Mouse (Mus musculus): ENCODE data around the gene Trip12. TPM values are rescaled to one million over a fixed set of nuclear protein-coding genes. Genes with fewer than 3 reads are reported as not detected.

The Trip12 gene
- polyA plus RNA-seq, 1 experiment from 2014 or later: 79.0 TPM

GRCm38 (mm10) chr1:84881248-84882065 lies 41.1 kb upstream of the Trip12 start:
- Histone ChIP-seq H3K4me2 (ENCODE audit: low read length) (no peak overlapping the region), H3K4me1 (ENCODE audit: control insufficient read depth, insufficient read depth, low read length) (no peaks in the 10 kb centered on the region), H3K9ac (replicated peaks; ENCODE audit: low read length) (no peak overlapping the region), H3K27ac (replicated peaks; ENCODE audit: low read depth, low read length) (no peak overlapping the region), H3K36me3 (ENCODE audit: control insufficient read depth, insufficient read depth, low read length) (no peaks in the 10 kb centered on the region), H3K9me3 (ENCODE audit: control insufficient read depth, low read length) (no peaks in the 10 kb centered on the region; the same call in 1 of the 2 replicates), H3K4me3 (replicated peaks; ENCODE audit: low read depth, low read length) (no peak overlapping the region), H3K27me3 (ENCODE audit: control insufficient read depth, insufficient read depth, low read length) (no peaks in the 10 kb centered on the region)
- ATAC-seq (ENCODE audit: low FRiP score, low TSS enrichment): no peak
- 64% methylated on average over 11 of the region's 11 CpGs for WGBS
- no peak for DNase-seq

GRCm38 (mm10) chr1:84879571-84880120 lies 39.3 kb upstream of the Trip12 start:
- Histone ChIP-seq H3K36me3 (ENCODE audit: control insufficient read depth, insufficient read depth, low read length) (no peaks in the 10 kb centered on the region), H3K4me2 (ENCODE audit: low read length) (no peak overlapping the region), H3K27me3 (ENCODE audit: control insufficient read depth, insufficient read depth, low read length) (no peaks in the 10 kb centered on the region), H3K9ac (replicated peaks; ENCODE audit: low read length) (no peak overlapping the region), H3K4me1 (ENCODE audit: control insufficient read depth, insufficient read depth, low read length) (no peaks in the 10 kb centered on the region), H3K27ac (replicated peaks; ENCODE audit: low read depth, low read length) (no peak overlapping the region), H3K9me3 (ENCODE audit: control insufficient read depth, low read length) (no peaks in the 10 kb centered on the region; the same call in 1 of the 2 replicates), H3K4me3 (replicated peaks; ENCODE audit: low read depth, low read length) (no peak overlapping the region)
- ATAC-seq (ENCODE audit: low FRiP score, low TSS enrichment): no peak
- DNase-seq: no peak
- WGBS: 97% methylated on average over 8 of the region's 8 CpGs

- ATAC-seq (ENCODE audit: low FRiP score, low TSS enrichment): no peak
- Histone ChIP-seq H3K9me3 (ENCODE audit: control insufficient read depth, low read length) (no peaks in the 10 kb centered on the region; the same call in 1 of the 2 replicates), H3K9ac (replicated peaks; ENCODE audit: low read length) (no peak overlapping the region), H3K4me1 (ENCODE audit: control insufficient read depth, insufficient read depth, low read length) (no peaks in the 10 kb centered on the region), H3K27me3 (ENCODE audit: control insufficient read depth, insufficient read depth, low read length) (no peaks in the 10 kb centered on the region), H3K27ac (replicated peaks; ENCODE audit: low read depth, low read length) (no peak overlapping the region), H3K4me2 (ENCODE audit: low read length) (no peak overlapping the region), H3K36me3 (ENCODE audit: control insufficient read depth, insufficient read depth, low read length) (no peaks in the 10 kb centered on the region), H3K4me3 (replicated peaks; ENCODE audit: low read depth, low read length) (no peak overlapping the region)
- no peak for DNase-seq
- WGBS: 94% methylated on average over 2 of the region's 2 CpGs
Measured at GRCm38 (mm10) chr1:84877590-84877989, 37.3 kb upstream of the Trip12 start.

GRCm38 (mm10) chr1:84872939-84873338 lies 32.6 kb upstream of the Trip12 start:
- DNase-seq (no peak), ATAC-seq (ENCODE audit: low FRiP score, low TSS enrichment) (no peak)
- no peaks in the 10 kb centered on the region for H3K27me3 ChIP-seq (ENCODE audit: control insufficient read depth, insufficient read depth, low read length)
- no peaks in the 10 kb centered on the region for H3K4me1 ChIP-seq (ENCODE audit: control insufficient read depth, insufficient read depth, low read length)
- 73% methylated on average over 4 of the region's 4 CpGs for WGBS
- no peak overlapping the region for H3K27ac ChIP-seq (replicated peaks; ENCODE audit: low read depth, low read length)
- no peak overlapping the region for H3K4me3 ChIP-seq (replicated peaks; ENCODE audit: low read depth, low read length)
- no peak overlapping the region for H3K4me2 ChIP-seq (ENCODE audit: low read length)
- H3K36me3 ChIP-seq (ENCODE audit: control insufficient read depth, insufficient read depth, low read length): no peaks in the 10 kb centered on the region
- H3K9ac ChIP-seq (replicated peaks; ENCODE audit: low read length): no peak overlapping the region
- H3K9me3 ChIP-seq (ENCODE audit: control insufficient read depth, low read length): no peaks in the 10 kb centered on the region

GRCm38 (mm10) chr1:84872105-84872504 lies 31.8 kb upstream of the Trip12 start:
- DNase-seq (no peak), ATAC-seq (ENCODE audit: low FRiP score, low TSS enrichment) (no peak)
- Histone ChIP-seq H3K4me2 (ENCODE audit: low read length) (no peak overlapping the region), H3K27me3 (ENCODE audit: control insufficient read depth, insufficient read depth, low read length) (no peaks in the 10 kb centered on the region), H3K9me3 (ENCODE audit: control insufficient read depth, low read length) (no peaks in the 10 kb centered on the region), H3K36me3 (ENCODE audit: control insufficient read depth, insufficient read depth, low read length) (no peaks in the 10 kb centered on the region), H3K27ac (replicated peaks; ENCODE audit: low read depth, low read length) (no peak overlapping the region), H3K9ac (replicated peaks; ENCODE audit: low read length) (no peak overlapping the region), H3K4me3 (replicated peaks; ENCODE audit: low read depth, low read length) (no peak overlapping the region), H3K4me1 (ENCODE audit: control insufficient read depth, insufficient read depth, low read length) (no peaks in the 10 kb centered on the region)
- whole genome bisulfite sequencing: 25% methylated on average over 3 of the region's 3 CpGs

GRCm38 (mm10) chr1:84871131-84871530 lies 30.8 kb upstream of the Trip12 start:
- H3K36me3 ChIP-seq (ENCODE audit: control insufficient read depth, insufficient read depth, low read length): no peaks in the 10 kb centered on the region
- no peaks in the 10 kb centered on the region for H3K27me3 ChIP-seq (ENCODE audit: control insufficient read depth, insufficient read depth, low read length)
- no peak overlapping the region for H3K4me3 ChIP-seq (replicated peaks; ENCODE audit: low read depth, low read length)
- no peak overlapping the region for H3K9ac ChIP-seq (replicated peaks; ENCODE audit: low read length)
- H3K4me1 ChIP-seq (ENCODE audit: control insufficient read depth, insufficient read depth, low read length): no peaks in the 10 kb centered on the region
- no peaks in the 10 kb centered on the region for H3K9me3 ChIP-seq (ENCODE audit: control insufficient read depth, low read length)
- no peak overlapping the region for H3K4me2 ChIP-seq (ENCODE audit: low read length)
- no peak overlapping the region for H3K27ac ChIP-seq (replicated peaks; ENCODE audit: low read depth, low read length)
- 72% methylated on average over 6 of the region's 6 CpGs for WGBS
- no peak for ATAC-seq (ENCODE audit: low FRiP score, low TSS enrichment)
- no peak for DNase-seq

GRCm38 (mm10) chr1:84869498-84869897 lies 29.2 kb upstream of the Trip12 start:
- H3K27ac ChIP-seq (replicated peaks; ENCODE audit: low read depth, low read length): no peak overlapping the region
- no peak for ATAC-seq (ENCODE audit: low FRiP score, low TSS enrichment)
- DNase-seq: no peak

GRCm38 (mm10) chr1:84868841-84869240 lies 28.5 kb upstream of the Trip12 start:
- ATAC-seq (ENCODE audit: low FRiP score, low TSS enrichment): no peak
- H3K4me3 ChIP-seq (replicated peaks; ENCODE audit: low read depth, low read length): no peak overlapping the region
- DNase-seq: peak; percentile 8
- H3K4me2 ChIP-seq (ENCODE audit: low read length): no peak overlapping the region
- WGBS: 70% methylated on average over 4 of the region's 4 CpGs
- H3K27ac ChIP-seq (replicated peaks; ENCODE audit: low read depth, low read length): no peak overlapping the region
- no peaks in the 10 kb centered on the region for H3K4me1 ChIP-seq (ENCODE audit: control insufficient read depth, insufficient read depth, low read length)
- no peak overlapping the region for H3K9ac ChIP-seq (replicated peaks; ENCODE audit: low read length)
- H3K27me3 ChIP-seq (ENCODE audit: control insufficient read depth, insufficient read depth, low read length): no peaks in the 10 kb centered on the region
- no peaks in the 10 kb centered on the region for H3K9me3 ChIP-seq (ENCODE audit: control insufficient read depth, low read length)
- H3K36me3 ChIP-seq (ENCODE audit: control insufficient read depth, insufficient read depth, low read length): no peaks in the 10 kb centered on the region

More at GRCm38 (mm10) chr1:84869498-84869897, 29.2 kb upstream of the Trip12 start:
- Histone ChIP-seq H3K4me1 (ENCODE audit: control insufficient read depth, insufficient read depth, low read length) (no peaks in the 10 kb centered on the region), H3K36me3 (ENCODE audit: control insufficient read depth, insufficient read depth, low read length) (no peaks in the 10 kb centered on the region), H3K9ac (replicated peaks; ENCODE audit: low read length) (no peak overlapping the region), H3K4me3 (replicated peaks; ENCODE audit: low read depth, low read length) (no peak overlapping the region), H3K9me3 (ENCODE audit: control insufficient read depth, low read length) (no peaks in the 10 kb centered on the region), H3K4me2 (ENCODE audit: low read length) (no peak overlapping the region), H3K27me3 (ENCODE audit: control insufficient read depth, insufficient read depth, low read length) (no peaks in the 10 kb centered on the region)
- WGBS: 41% methylated on average over 7 of the region's 7 CpGs

- ATAC-seq (ENCODE audit: low FRiP score, low TSS enrichment) (no peak), DNase-seq (no peak)
- no peak overlapping the region for H3K4me2 ChIP-seq (ENCODE audit: low read length)
- no peaks in the 10 kb centered on the region for H3K9me3 ChIP-seq (ENCODE audit: control insufficient read depth, low read length)
- H3K27me3 ChIP-seq (ENCODE audit: control insufficient read depth, insufficient read depth, low read length): no peaks in the 10 kb centered on the region
- no peak overlapping the region for H3K4me3 ChIP-seq (replicated peaks; ENCODE audit: low read depth, low read length)
- no peak overlapping the region for H3K9ac ChIP-seq (replicated peaks; ENCODE audit: low read length)
- no peaks in the 10 kb centered on the region for H3K4me1 ChIP-seq (ENCODE audit: control insufficient read depth, insufficient read depth, low read length)
- no peaks in the 10 kb centered on the region for H3K36me3 ChIP-seq (ENCODE audit: control insufficient read depth, insufficient read depth, low read length)
- H3K27ac ChIP-seq (replicated peaks; ENCODE audit: low read depth, low read length): no peak overlapping the region
Measured at GRCm38 (mm10) chr1:84868311-84868710, 28.0 kb upstream of the Trip12 start.
